Mouse (Mus musculus): ENCODE measurements around the gene Ctnna2. TPM values are rescaled to one million over a fixed set of nuclear protein-coding genes. Genes with fewer than 3 reads are reported as not detected.

The Ctnna2 gene
- total RNA-seq, 4 experiments from 2014 or later, result 80.6 to 88.0 (median 82.3) TPM

GRCm38 (mm10) chr6:77441051-77441450 is 538.4 kb downstream of the Ctnna2 start:
- DNase-seq (ENCODE audit: low spot score in 2 of 2), result no peak

DNA sequence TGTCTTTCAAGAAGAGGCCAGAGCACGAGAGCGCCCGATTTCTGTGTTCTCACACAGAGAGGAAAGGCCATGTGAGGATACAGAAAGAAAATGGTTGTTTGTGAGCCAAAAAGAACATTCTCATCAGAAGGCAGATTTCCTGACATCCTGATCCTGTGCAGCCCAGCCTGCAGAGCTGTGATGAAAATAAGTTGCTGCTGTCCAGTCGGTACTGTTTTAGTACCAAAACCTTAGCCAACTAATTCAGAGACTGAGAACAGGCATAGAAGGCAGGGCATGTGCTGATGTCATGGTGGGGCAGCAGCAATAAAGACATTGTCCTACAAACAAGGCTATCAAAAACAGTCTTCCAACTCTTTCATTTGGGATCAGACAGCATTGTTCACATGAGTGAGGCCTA is 549.1 kb downstream of the Ctnna2 start:
- no peak for DNase-seq (ENCODE audit: low spot score in 2 of 2)

- peak; percentile 47 to 51 for DNase-seq (ENCODE audit: low spot score in 2 of 2)
Measured at GRCm38 (mm10) chr6:77425746-77426145, 553.8 kb downstream of the Ctnna2 start.

DNA sequence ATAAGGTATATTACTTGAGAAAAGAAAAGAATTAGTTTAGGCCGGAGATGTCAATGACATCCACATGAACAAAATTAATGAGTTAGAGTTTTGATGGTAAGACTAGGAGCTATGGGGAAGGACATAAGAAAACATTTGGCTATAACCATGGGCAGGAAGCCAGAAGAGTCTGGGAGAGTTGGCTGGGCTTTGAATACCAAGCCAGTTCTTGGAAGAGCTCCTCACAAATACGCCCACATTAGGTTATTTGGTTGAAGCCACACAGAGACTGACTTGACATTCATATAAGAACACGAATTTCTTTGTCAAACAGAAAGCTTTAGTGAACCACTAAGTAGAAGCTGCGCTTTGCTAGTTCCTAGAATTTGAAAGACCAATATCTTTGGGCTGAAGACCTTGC is 554.7 kb downstream of the Ctnna2 start:
- no peak for DNase-seq (ENCODE audit: low spot score in 2 of 2)

DNA sequence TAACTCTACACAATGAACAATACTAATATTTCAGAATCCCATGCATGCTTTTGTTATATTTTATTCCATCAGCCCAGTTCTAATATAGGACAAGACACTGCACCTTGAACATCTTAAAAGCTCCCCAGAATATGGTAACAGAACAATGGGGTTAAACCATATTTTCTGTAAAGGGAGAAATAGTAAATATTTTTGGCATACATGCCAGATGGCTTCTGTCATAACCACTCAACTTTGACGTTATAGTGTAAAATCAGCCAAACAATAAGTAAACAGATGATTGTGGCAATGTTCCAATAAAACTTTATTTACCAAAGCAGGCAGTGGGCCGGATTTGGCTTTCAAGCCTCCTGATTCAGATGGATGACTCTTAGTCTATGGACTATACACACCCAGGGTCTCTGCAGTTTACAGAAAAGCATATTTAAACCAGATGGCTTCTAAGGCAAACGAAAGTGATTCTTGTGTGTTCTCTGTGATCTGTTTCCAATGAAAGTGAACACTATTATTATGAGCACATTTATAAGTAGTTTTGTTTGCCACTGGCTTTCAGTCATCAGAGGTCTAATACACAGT is 557.8 kb downstream of the Ctnna2 start:
- DNase-seq (ENCODE audit: low spot score in 2 of 2), result no peak

GRCm38 (mm10) chr6:77416999-77417398 is 562.5 kb downstream of the Ctnna2 start:
- DNase-seq (ENCODE audit: low spot score in 2 of 2), result no peak

DNA sequence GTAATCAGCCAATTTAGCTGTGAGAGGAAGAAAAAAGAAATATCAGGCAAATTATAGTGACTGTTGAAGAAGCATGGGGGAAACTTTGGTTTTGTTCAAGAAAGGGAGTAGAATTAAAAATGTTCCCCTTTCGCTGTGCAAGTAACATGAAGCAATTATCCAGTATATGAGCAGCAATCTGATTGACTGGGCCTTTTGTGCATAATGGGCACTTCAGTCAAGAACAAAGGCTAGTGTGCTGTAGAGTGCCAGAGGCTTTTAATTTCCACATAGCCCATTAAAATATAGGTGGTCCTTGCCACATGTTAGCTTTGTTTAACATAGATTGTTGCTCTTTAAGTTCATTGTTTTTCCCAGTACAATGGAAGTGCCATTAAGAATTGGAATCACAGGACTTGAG is 566.0 kb downstream of the Ctnna2 start:
- DNase-seq (ENCODE audit: low spot score in 2 of 2), result no peak

GRCm38 (mm10) chr6:77408481-77408880 is 571.0 kb downstream of the Ctnna2 start:
- DNase-seq (ENCODE audit: low spot score in 2 of 2), result no peak

DNA sequence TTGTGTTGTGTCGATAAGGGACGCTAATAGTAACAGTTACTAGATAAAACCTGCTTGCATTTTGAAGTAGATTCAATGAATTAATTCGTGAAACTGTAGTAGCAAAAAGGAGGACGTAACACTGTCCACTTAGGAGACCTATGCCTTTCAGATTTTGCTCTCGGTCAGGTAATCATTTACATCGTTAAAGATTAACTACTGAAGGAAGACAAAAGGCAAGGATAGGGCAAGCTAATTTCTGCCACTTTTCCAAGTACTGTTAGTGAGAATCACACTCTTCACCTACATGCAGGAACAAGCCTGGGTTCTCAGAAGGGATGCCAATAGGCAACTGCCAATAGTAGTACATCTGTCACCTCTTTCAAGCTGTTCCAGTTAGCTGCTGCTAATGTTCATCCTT is 578.7 kb downstream of the Ctnna2 start:
- no peak for DNase-seq (ENCODE audit: low spot score in 2 of 2)

DNA sequence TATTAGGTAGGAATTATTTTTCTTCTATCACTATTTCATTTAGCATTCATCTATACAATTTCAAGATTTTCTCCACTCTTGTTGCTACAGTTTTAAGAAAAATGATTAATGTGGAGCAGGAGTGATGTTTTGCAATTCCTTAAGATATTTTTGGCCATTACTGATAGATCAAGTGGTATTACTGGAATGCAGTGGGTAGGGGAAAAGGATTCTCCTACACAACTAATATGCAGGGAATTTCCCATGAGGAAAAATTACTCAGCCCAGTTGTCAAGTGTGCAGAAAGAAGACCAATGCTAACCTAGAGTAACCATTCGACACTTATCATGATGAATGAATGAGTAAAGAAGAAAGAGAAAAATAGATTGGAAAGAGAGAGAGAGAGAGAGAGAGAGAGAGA is 587.8 kb downstream of the Ctnna2 start:
- DNase-seq (ENCODE audit: low spot score in 2 of 2), result no peak

DNA sequence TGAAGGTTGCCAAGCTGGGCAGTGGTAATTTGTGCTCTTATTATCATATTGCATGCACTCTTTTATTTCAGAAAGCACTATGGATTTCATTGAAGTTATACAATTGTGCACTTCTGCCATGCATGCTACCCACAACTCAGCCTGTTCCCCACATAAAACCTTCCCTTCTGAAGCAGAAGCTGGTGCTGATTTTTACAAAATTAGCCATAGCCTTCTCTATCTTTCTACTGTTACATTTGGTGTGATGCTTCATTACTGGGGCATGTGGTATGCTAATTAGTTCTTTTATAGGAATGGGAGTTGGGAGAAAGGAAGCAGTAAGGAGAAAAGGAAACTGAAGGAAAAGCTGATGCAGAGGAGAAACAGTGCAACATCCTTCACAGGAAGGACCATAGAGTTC is 598.2 kb downstream of the Ctnna2 start:
- DNase-seq (ENCODE audit: low spot score in 2 of 2), result no peak

- DNase-seq (ENCODE audit: low spot score in 2 of 2), result no peak
Measured at GRCm38 (mm10) chr6:77373132-77373531, 606.4 kb downstream of the Ctnna2 start.

DNA sequence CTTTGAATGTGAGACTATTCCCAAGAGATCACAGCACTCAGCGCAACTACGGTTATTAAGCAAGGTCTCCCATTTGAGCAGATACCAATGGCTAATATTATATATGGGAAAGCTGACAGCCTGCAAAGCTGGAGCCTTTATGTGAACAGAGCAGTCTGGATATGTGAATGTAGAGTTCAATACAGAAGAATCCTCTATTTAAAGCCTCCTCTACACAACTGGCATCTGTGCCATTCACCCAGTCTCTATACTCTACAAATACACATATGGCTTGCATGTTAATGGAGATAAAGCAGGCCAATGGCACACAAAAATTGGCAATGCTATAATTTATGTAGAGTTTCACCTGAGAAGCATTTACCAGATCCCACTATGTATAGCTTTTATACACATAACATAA is 608.4 kb downstream of the Ctnna2 start:
- DNase-seq (ENCODE audit: low spot score in 2 of 2), result no peak

DNA sequence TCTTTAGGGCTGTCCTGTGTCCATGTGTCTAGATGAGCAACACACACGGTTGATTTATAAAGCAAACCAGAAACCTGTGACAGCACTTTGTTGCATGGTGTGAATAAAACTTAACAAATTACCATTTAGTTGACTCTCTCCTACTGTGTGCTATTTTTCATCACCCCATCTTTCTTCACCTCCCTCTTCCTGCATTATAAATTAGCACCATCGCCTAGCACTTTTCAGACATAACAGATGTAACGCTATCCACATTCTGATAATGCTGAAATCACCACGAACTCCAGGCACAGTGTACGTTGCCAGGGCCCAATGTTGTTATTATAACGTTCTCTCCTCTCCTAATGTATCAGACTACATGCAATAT is 621.0 kb downstream of the Ctnna2 start:
- DNase-seq (ENCODE audit: low spot score in 2 of 2), result no peak

- peak; percentile 49 to 67 for DNase-seq (ENCODE audit: low spot score in 2 of 2)
Measured at GRCm38 (mm10) chr6:77357748-77358470, 621.6 kb downstream of the Ctnna2 start.

DNA sequence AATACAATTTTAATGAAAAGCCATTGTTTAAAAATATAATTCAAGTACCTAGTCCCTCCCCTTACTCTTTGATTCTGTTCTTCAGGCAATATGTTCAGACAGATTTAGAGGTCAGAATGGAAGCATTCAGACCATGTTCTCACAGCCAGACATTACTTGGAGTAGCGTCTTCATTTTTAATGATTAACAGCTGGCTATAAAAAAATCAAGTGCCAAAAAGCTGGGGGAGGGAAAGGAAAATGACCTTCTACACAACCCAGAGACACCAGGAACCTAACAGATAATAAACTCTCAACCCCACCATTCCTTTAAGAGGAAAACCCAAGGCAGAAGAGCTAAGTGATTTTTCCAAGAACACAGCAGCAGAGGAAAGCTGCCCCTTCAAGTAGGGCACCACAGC is 624.7 kb downstream of the Ctnna2 start:
- DNase-seq (ENCODE audit: low spot score in 2 of 2), result no peak

DNA sequence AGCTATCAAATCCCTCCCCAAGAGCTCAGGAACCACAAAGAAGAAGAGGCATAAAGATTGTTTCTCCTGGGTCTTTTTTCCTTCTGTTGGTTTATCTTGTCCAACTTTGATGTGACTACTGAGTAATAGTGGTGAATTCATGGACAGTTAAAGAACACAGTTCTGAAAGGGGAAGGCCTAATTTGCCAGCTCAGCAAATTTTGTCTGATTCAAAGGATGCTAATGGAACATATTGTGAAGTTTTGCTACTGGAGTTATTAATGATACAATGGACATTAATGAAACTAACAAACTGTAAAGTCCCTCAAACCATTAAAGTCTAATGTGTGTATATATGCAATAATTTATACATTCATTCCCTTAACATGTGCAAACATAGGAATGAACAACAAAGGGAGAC is 635.7 kb downstream of the Ctnna2 start:
- DNase-seq (ENCODE audit: low spot score in 2 of 2), result no peak

GRCm38 (mm10) chr6:77335537-77335936 is 644.0 kb downstream of the Ctnna2 start:
- DNase-seq (ENCODE audit: low spot score in 2 of 2), result no peak

DNA sequence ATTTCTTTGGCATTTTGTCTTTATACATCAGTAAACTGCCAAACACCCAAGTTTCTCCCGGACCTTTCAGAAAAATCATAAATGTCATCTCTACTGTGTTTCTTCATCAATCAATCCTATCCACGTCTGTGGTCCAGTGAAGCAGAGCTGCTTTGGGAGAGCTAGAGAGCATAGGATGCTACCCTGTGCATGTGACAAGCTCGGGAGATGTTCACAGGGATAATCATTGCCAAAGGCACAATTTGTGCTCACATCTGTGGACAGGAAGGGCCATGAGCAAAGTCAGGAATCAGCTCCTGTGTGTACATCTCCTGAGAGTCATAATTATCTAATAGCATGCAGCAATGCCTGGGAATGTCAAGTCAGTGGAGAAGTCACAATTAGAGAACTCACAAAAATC is 654.8 kb downstream of the Ctnna2 start:
- DNase-seq (ENCODE audit: low spot score in 2 of 2), result no peak

DNA sequence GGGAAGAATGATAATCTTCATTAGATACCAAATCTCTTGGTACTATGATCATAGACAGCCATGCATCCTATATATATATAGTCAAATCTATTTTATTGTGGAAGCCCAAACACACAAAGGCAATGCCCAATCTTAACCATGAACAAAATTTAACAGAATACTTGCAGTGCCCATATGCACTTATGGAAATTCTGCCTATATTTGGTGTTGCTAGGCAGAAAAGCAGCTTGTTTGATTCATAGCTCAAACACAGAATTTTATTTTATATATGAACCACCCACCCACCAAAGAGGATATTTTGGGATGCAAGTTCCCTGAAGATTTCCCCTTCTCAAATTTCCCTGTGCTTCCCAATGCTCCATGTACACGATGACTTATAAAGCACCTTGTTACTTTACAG is 655.2 kb downstream of the Ctnna2 start:
- no peak for DNase-seq (ENCODE audit: low spot score in 2 of 2)

DNA sequence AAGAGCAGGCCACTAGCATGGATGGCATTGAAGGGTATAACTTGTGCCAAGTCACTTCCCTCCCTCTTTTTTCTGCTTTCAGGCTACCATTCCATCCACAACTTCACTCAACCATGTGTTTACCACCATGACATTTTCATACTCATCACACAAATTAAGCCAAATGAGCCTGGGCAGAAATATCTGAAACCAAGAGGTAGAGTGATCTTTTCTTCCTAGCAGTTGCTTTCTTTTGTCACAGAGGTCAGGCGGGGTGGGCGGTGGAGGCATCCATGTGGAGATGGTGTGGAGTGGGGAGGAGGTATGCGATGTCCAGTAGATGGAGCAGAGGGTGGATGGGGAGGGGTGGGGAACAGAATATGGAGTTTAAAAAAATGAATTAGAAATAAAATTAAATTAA is 672.7 kb downstream of the Ctnna2 start:
- DNase-seq (ENCODE audit: low spot score in 2 of 2), result no peak

- DNase-seq (ENCODE audit: low spot score in 2 of 2), result no peak
Measured at GRCm38 (mm10) chr6:77301305-77301704, 678.2 kb downstream of the Ctnna2 start.

DNA sequence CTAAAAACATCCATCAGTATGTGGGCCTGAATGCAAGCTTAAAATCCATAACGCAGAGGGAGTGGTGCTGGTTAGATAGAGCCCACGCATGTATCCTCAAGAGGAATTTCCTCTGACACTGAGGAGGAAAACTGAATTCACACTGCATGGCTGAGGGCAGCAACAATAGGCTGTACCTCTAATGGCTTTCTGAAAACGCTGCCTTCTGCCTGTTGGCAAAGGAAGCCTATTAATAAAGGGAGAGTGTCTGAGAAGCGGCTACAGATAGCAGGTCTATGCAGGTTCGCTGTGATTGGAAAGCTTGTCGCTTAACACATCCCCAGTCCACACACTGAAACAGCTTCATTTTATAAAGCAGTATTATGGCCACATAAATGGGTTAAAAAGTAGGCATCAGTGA is 688.1 kb downstream of the Ctnna2 start:
- no peak for DNase-seq (ENCODE audit: low spot score in 2 of 2)

GRCm38 (mm10) chr6:77288402-77288801 is 691.1 kb downstream of the Ctnna2 start:
- no peak for DNase-seq (ENCODE audit: low spot score in 2 of 2)

Data from layer of hippocampus, adult 8-10 months (tissue).